Mouse (Mus musculus): ENCODE measurements around the gene Mbtd1. TPM values are rescaled to one million over a fixed set of nuclear protein-coding genes. Genes with fewer than 3 reads are reported as not detected.

Gene Mbtd1
- total RNA-seq, 1 experiment from 2014 or later, result 44.9 TPM

DNA sequence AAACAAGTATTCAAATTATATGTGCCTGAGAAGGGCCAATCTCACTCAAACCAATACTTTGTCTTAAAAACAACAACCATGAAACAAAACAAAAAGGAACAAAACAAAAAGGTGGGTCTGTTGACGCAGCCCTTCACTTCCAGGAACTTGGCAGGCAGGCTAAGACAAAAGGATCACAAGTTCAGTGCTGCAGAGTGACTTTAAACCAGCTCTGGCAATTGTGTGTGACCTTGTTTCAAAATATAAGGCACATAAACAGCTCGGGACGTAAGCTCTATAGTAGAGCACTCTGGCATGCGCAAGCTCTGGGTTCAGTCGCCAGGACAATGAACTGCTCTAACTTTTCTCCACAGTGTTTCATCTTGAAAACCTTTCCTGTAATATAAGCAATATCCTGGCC, 87.3 kb downstream of the Mbtd1 start:
- ATAC-seq (replicated peaks; ENCODE audit: insufficient number of reproducible peaks, low FRiP score, low TSS enrichment, poor library complexity, severe bottlenecking), result no peak

DNA sequence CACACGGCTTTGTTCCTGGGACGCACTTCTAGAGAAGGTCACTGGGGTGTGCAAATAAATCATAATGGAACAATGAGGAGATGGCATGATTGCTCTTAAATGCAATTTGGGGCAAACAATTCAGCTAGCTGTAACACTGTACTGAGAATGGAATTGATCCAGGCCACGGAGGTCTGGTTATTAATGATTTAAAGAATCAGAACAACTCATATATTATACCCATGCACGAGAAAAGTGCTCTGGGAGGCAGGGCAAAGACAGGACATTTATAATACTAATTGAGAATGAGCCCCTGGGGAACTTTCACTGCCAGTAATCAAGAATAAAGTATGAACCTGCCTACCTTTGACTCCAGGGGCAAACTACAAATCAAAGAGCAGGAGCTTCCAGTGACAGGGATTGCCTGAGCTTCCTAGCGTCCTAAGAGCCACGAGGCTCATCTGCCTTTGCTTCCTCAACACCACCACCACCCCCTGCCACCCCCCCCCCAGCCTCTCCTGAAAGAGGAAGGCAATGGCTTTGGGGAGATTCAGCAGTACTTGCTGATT, 93.9 kb downstream of the Mbtd1 start:
- ATAC-seq (replicated peaks; ENCODE audit: insufficient number of reproducible peaks, low FRiP score, low TSS enrichment, poor library complexity, severe bottlenecking), result no peak

DNA sequence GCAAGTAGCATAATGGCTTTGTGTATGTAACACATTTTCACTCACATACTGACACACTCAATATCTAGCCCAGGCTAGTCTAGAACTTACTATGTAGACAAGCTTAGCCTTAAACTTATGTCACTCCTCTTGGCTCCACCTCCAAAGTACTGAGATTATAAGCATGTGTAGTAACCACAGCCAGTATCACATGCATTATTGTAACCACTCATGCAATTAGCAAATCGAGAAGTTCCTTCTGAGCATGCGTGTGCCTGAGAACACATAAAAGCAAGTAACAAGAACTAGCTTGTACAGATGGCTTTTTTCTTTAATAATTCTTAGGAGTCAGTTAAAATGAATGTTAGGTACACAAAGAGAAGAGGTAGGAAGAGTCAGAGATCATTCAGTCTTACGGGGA, 99.0 kb downstream of the Mbtd1 start:
- peak; percentile 38; the same call in 1 of the 2 replicates for ATAC-seq (replicated peaks; ENCODE audit: insufficient number of reproducible peaks, low FRiP score, low TSS enrichment, poor library complexity, severe bottlenecking)

DNA sequence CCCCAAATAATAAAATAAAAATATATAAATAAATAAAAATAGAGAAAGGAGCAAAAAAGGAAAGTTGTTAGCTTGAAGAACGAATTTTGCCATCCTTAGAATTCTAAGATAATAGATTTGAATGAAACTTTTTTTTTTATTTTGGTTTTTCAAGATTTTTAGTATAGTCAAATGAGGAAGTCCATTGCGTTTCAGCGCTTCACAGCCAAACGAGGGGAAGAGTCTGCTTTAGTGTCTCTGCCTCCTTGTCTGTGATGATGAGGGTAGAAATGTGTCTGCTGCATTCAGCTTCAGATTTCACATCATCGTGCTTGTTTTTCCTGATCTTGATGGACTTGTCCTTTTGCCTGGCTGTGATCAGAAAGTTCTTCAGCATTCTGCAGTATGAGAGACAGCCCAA, 99.6 kb downstream of the Mbtd1 start:
- no peak for ATAC-seq (replicated peaks; ENCODE audit: insufficient number of reproducible peaks, low FRiP score, low TSS enrichment, poor library complexity, severe bottlenecking)

DNA sequence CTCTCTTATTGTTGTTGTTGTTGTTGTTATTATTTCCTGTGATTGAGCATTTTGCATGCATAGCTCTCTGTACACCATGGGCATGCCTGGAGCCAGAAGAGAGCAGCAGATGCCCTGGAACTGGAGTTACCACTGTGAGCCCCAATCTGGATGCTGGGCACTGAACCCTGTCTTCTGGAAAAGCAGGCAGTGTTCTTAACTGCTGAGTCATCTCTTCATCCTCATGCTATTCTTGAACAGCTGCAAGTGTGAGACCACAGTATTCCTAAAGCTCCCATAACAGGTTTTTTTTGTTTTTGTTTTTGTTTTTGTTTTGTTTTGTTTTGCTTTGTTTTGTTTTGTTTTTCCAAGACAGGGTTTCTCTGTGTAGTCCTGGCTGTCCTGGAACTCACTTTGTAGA, 100.6 kb downstream of the Mbtd1 start:
- ATAC-seq (replicated peaks; ENCODE audit: insufficient number of reproducible peaks, low FRiP score, low TSS enrichment, poor library complexity, severe bottlenecking), result no peak

DNA sequence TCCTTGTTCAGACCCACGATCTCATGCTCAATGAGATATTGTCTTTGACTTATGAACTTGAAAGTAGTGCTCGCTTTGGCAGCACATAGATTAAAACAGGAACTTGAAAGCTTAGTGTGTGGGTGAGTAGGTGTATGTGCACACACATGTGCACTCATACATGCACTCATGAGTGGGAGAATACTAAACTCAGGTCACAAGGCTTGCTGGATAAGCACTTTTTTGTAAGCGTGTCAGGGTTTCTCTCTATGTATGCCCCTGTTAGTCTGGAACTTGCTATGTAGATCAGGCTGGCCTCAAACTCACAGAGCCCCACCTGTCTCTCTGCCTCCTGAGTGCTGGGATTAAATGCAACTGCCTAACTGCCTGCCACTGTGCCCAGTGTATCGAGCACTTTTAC, 101.4 kb downstream of the Mbtd1 start:
- no peak for ATAC-seq (replicated peaks; ENCODE audit: insufficient number of reproducible peaks, low FRiP score, low TSS enrichment, poor library complexity, severe bottlenecking)

DNA sequence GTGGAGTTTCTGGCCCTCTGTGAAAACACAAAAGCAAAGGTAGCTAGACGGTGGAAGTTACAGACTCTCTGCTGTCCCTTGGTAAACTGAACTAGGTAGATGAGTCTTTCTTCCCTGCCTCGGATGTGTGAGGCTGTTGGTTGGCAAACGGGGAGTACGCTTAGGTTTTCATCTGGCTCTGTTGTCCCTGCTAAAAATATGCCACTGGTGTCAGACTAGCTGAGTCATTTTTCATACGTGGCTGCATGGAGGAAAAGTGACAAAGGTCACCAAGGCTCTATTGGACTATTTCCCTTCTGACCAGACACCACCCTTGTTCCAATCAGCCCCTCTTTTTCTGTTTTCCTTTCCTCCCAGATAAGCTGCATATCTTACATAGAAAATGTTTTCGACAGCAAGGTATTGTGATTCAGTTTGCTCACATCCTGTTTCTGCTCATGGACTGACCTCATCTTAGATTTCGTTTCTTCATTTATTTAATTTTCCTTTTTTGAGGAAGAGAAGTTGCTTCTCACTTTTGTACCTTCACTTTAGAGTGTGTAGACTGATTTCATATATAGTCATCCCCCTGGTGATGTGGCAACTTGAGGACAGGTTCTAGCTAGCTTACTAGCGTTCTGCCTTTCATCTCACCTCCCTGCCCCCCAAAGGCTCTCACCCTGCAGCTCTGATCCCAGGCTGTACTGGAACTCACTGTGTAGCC, 102.1 kb downstream of the Mbtd1 start:
- ATAC-seq (replicated peaks; ENCODE audit: insufficient number of reproducible peaks, low FRiP score, low TSS enrichment, poor library complexity, severe bottlenecking), result peak; percentile 55

DNA sequence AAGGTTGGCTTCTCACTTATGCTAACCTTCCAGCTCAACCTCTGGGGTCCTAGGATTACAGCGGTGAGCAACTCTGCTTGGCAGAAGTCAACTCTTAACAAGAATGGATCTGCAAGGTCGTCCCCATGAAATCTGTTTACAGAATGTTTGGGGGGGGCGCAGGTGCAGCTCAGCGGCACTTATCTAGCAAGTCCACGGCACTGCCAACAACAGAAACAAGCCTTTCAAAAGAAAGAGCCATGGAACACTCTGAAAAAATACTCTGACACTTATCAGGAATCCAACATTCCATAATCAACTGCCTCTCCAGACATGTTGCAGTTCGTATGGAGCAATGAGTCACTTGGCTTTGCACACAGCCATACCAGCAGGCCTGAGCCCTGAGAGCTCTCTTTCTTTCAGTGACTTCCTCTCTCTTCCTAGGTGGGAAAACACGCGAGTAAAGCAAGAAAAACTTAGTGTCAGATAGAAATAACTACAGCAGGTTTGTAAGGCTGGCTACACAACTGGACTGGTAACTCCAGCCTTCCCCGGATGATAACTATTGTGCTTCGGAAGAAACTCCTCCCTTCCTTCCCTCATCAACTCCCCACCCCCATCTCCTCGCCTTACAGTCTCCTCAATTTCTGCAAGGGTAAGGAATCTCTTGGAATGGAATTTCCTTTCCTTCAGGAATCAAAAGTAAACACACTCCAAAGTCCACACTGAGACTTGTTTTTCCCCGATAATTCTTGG, 102.8 kb downstream of the Mbtd1 start:
- ATAC-seq (replicated peaks; ENCODE audit: insufficient number of reproducible peaks, low FRiP score, low TSS enrichment, poor library complexity, severe bottlenecking), result no peak

DNA sequence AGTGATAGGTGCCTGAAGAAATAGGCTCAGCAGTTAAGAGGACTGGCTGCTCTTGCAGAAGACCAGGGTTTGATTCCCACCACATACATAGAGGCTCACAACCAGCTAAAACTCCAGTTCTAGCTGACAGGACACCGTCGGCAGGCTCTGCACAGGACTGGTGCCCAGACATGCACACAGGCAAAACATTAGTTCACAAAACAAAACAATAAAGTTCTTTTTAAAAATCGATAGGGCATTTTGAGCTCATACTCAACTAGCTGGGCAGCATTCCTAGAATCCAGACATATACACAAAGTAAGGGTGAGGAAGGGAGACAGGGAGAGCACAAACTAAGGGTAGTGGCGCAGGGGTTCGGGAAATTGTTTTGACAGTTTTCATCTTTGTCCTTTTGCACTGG, 108.9 kb downstream of the Mbtd1 start:
- no peak for ATAC-seq (replicated peaks; ENCODE audit: insufficient number of reproducible peaks, low FRiP score, low TSS enrichment, poor library complexity, severe bottlenecking)

DNA sequence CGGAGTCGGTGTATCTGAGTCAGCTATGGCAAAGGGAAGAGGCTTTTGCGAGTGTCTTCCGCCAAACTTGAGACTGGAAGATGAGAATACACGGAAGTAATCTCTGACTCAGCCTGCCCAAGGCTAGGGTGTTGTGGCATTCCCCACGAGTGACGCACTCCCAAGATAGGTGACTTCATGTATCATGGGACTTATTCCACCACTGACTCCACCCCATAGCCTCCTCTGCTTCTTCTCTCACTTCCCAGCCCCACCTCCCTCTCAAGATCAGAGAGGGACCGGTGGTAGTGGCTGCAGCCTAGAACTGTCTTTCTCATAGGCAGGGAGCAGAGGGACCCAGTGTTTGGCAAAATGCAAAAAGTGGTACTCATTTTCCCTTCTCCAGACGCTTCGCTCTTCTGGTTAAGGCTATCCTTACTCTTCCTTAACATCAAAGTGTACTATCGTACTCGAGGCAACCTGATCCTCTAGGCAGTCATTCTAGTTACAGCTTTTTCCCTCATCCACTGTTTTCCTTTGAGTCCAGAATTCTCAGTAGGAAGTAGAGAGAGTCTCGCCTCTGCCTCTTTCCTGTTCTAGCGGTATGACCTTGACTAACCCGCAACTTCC, 109.6 kb downstream of the Mbtd1 start:
- ATAC-seq (replicated peaks; ENCODE audit: insufficient number of reproducible peaks, low FRiP score, low TSS enrichment, poor library complexity, severe bottlenecking), result peak; percentile 92

DNA sequence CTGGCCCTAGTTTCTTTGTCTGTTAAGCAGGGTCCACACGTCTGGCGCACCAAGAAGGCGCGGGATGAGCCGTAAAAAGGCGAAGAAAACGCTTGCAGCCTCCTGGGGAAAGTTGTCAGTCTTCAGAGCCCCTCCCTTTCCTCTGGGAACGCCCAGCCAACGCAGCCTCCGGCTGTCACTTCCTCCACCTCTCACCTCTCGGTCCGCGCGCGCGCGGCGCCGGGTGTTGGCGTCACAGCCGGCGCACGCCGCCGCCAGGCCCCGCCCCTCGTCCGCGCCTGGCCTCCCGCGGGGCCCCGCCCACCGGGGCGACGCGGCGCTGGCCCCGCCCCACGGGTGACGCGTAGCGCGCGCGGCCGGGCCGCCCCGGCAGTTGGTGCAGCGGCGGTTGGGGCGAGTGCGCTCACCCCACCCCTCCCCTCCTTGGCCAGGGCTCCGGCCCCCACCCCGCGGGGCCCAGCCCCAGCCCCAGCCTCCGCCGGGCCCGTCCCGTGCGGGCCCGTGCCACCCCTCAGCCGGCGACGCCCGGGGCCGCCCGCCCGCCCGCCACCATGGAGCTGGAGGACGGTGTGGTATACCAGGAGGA, 110.2 kb downstream of the Mbtd1 start, which contains the start of gene Spag9:
Gene Spag9 (plus strand): TSS at position 372 of the 586 bp plus-strand sequence.
- peak; percentile 66 for ATAC-seq (replicated peaks; ENCODE audit: insufficient number of reproducible peaks, low FRiP score, low TSS enrichment, poor library complexity, severe bottlenecking)

Other genes starting within 250 kb of the Mbtd1 start
- 30.5 to 33.4 TPM (median 31.9 TPM) in 3 replicates for gene Utp18, start 86 bp upstream of the Mbtd1 start, total RNA-seq (2017)
- 112 to 158 TPM (median 145 TPM) in 3 replicates for gene Nme2, start 70.4 kb downstream of the Mbtd1 start, total RNA-seq (2017)
- gene Gm20390, start 82.4 kb downstream of the Mbtd1 start, total RNA-seq (2017), result 1.9 TPM in 1 of 3 replicates, not detected in the others
- 13.8 to 34.0 TPM (median 18.0 TPM) in 3 replicates for gene Nme1, start 82.7 kb downstream of the Mbtd1 start, total RNA-seq (2017)
- 140 to 171 TPM (median 156 TPM) in 3 replicates for gene Spag9, start 110.2 kb downstream of the Mbtd1 start, total RNA-seq (2017)